Comparison of ENCODE assay signal across 9 mouse cellular contexts in the genomic region with DNA sequence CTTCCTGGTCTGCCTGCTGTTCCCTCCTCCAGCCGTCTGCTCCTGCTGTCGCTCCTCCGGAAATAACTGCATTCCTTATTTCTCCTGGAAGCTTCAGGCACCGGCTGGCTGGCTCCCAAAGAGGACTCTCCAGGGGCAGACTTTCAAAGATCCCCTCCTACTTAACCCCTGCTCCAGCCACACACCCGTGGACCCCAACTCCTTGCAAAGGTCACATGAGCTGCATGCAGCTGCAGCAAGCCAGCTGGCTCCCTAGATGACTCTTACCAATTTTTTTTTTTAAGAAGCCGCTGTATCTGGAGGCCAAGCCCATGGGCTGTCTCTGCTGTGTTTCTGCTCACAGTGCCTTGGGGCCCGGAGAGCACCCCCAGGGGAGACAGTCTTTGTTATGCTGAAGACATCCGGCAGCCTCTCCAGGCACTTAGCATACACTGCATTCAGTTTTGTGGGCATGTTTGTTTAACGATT. TPM values are rescaled to one million over a fixed set of nuclear protein-coding genes. Genes with fewer than 3 reads are reported as not detected.
DNase-seq lines count a peak whose midpoint lies in the region; ATAC-seq and TF ChIP-seq lines count a peak whose summit lies in the region.
"Had no signal": no experiment of that assay in that cellular context is flagged by ENCODE, and none has a peak within 500 bp of the region (broad histone marks: within the 10 kb centered on the region; RNA-seq: fewer than 3 reads in every experiment).

No protein-coding gene starts in this region.

- TF ChIP-seq CTCF in left cerebral cortex, adult 2 months (IDR thresholded peaks at IDR 0.05): no peak; the same call in none of the 2 replicates

- no peak for ATAC-seq in embryonic facial prominence, embryonic 12.5 days (ENCODE audit: insufficient number of reproducible peaks, insufficient read depth, low FRiP score, low TSS enrichment)
- 0 out of 2 replicates have a peak, but pooled peaks have one; percentile 13 for ATAC-seq in hindbrain, embryonic 11.5 days (ENCODE audit: low FRiP score)
- no peak for ATAC-seq in granulocyte monocyte progenitor cell, adult 5-6 weeks (replicated peaks; ENCODE audit: poor library complexity, severe bottlenecking)
- no peak for ATAC-seq in monocyte, adult 5-6 weeks (replicated peaks; ENCODE audit: insufficient number of reproducible peaks, low FRiP score, low TSS enrichment, poor library complexity, severe bottlenecking)

- intact Hi-C loops in left cerebral cortex, adult 2 months (cut with DNase I): no loop called here

- H3K9ac ChIP-seq in embryonic facial prominence, embryonic 12.5 days: no peak overlapping the region
- H3K9ac ChIP-seq in hindbrain, embryonic 11.5 days (ENCODE audit: low read depth, low read length): no peak overlapping the region
- H3K9ac ChIP-seq: liver, embryonic 13.5 days had no signal

- DNase-seq in ovary, postnatal 36 days (ENCODE audit: low spot score): peak; percentile 39
- DNase-seq in ovary, adult 18-20 months (ENCODE audit: low spot score): no peak
- DNase-seq in hindbrain, embryonic 11.5 days (ENCODE audit: low spot score): peak; percentile 50
- DNase-seq in left cerebral cortex, adult 2 months (ENCODE audit: extremely low spot score in 1 of 2, low spot score in 2 of 2): peak; percentile 52 to 74
- peak; percentile 87 to 91 for DNase-seq in right cerebral cortex, postnatal 10 days (ENCODE audit: low spot score in 2 of 2)
- DNase-seq: liver, embryonic 13.5 days had no signal

- peaks cover 26% of the 10 kb centered on the region for H3K4me1 ChIP-seq in embryonic facial prominence, embryonic 12.5 days
- H3K4me1 ChIP-seq in hindbrain, embryonic 11.5 days (replicated peaks; ENCODE audit: control insufficient read depth, insufficient read depth, low read length): no peaks in the 10 kb centered on the region; the same call in 1 of the 2 replicates

- 0 out of 2 replicates have a peak, but pooled peaks cover 9% of the 10 kb centered on the region for H3K27me3 ChIP-seq in embryonic facial prominence, embryonic 12.5 days
- H3K27me3 ChIP-seq in hindbrain, embryonic 11.5 days (ENCODE audit: control insufficient read depth, insufficient read depth, low read length): no peaks in the 10 kb centered on the region; the same call in none of the 2 replicates

- no peaks in the 10 kb centered on the region for H3K9me3 ChIP-seq in embryonic facial prominence, embryonic 12.5 days
- H3K9me3 ChIP-seq in hindbrain, embryonic 11.5 days (ENCODE audit: control insufficient read depth, low read length): no peaks in the 10 kb centered on the region
- H3K9me3 ChIP-seq: liver, embryonic 13.5 days had no signal

- 4% methylated on average over 9 of the region's 9 CpGs for WGBS in embryonic facial prominence, embryonic 12.5 days
- WGBS in hindbrain, embryonic 11.5 days: 2% methylated on average over 9 of the region's 9 CpGs

- no peak overlapping the region for H3K4me2 ChIP-seq in embryonic facial prominence, embryonic 12.5 days (replicated peaks)
- H3K4me2 ChIP-seq in hindbrain, embryonic 11.5 days (replicated peaks; ENCODE audit: low read depth, low read length): no peak overlapping the region
- H3K4me2 ChIP-seq: liver, embryonic 13.5 days had no signal

- H3K27ac ChIP-seq in embryonic facial prominence, embryonic 12.5 days: peak overlapping the region; percentile 54
- H3K27ac ChIP-seq in hindbrain, embryonic 11.5 days (ENCODE audit: low read depth, low read length): no peak overlapping the region
- peak overlapping the region; percentile 92 for H3K27ac ChIP-seq in left cerebral cortex, adult 2 months
- H3K27ac ChIP-seq: liver, embryonic 13.5 days had no signal

- no peaks in the 10 kb centered on the region for H3K36me3 ChIP-seq in embryonic facial prominence, embryonic 12.5 days
- H3K36me3 ChIP-seq in hindbrain, embryonic 11.5 days (ENCODE audit: control insufficient read depth, insufficient read depth, low read length): no peaks in the 10 kb centered on the region
- H3K36me3 ChIP-seq: liver, embryonic 13.5 days had no signal

- no peak overlapping the region for H3K4me3 ChIP-seq in embryonic facial prominence, embryonic 12.5 days
- no peak overlapping the region for H3K4me3 ChIP-seq in hindbrain, embryonic 11.5 days (ENCODE audit: low read depth, low read length)
- no peak overlapping the region for H3K4me3 ChIP-seq in left cerebral cortex, adult 2 months
- H3K4me3 ChIP-seq: liver, embryonic 13.5 days had no signal

RNA-seq across cellular contexts. Expression of a gene that starts 8.9 kb away (rescaled TPM):
- 3.2 and 3.8 TPM in 2 replicates for polyA plus RNA-seq in embryonic facial prominence, embryonic 12.5 days (2016; fragmentation: Nextera tagmentation; extraction: Ambion mirVana)
- 6.2 and 7.7 TPM in 2 replicates for polyA plus RNA-seq in hindbrain, embryonic 11.5 days (2014; fragmentation: Nextera tagmentation; extraction: Ambion mirVana)
- 1 to 10 TPM; 2.9 to 4.4 TPM for total RNA-seq in left cerebral cortex, adult 2 months (2021)
- not detected in 2 replicates for total RNA-seq in granulocyte monocyte progenitor cell, adult 5-6 weeks (2014; fragmentation: Nextera tagmentation)
- total RNA-seq in granulocyte monocyte progenitor cell, adult 5-6 weeks (2017): not detected in 2 replicates
- 0.38 TPM in 1 of 3 replicates, not detected in the others for total RNA-seq in monocyte, adult 5-6 weeks (2017)
